ENCODE assay signal across 27 mouse cellular contexts in the genomic region with DNA sequence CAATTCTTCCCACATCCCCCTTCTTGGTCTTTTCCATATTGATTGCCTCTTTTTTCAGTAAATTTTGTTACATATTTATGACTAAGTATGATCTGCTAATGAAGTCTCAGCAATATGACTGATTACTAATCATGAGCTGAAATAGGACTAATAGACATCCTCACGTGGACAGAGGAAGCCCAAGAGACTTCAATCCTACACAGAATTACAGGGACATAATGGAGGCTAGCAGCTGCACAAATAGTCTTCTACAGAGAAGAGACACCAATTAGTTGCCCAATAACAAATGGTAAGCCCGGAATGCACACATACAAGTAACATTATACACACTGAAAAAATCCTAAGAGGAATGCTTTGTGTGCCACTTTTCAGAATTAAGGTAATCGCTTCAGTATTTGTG. TPM values are rescaled to one million over a fixed set of nuclear protein-coding genes. Genes with fewer than 3 reads are reported as not detected.
"Had no signal": no experiment of that assay in that cellular context is flagged by ENCODE, and none has a peak within 500 bp of the region (broad histone marks: within the 10 kb centered on the region; RNA-seq: fewer than 3 reads in every experiment).

No protein-coding gene starts in this region.

- H3K27me3 ChIP-seq: limb, embryonic 13.5 days; liver, embryonic 12.5 days; liver, embryonic 15.5 days; lung, embryonic 15.5 days; megakaryocyte, embryonic 14.5 days; neural tube, embryonic 13.5 days; stomach, embryonic 15.5 days had no signal

- DNase-seq: kidney, adult 18-20 months; kidney, postnatal 25 days; layer of hippocampus, adult 9-11 months; liver; lung, adult 18-20 months; lung, postnatal 10 days; lung, postnatal 36 days; retina, postnatal 1 day; right cerebral cortex, postnatal 25 days; spleen, adult 18-20 months; thymus, postnatal 25 days had no signal

- ATAC-seq: intestine, embryonic 16.5 days; liver, embryonic 12.5 days had no signal

- H3K36me3 ChIP-seq: limb, embryonic 10.5 days; limb, embryonic 13.5 days; liver, embryonic 12.5 days; liver, embryonic 15.5 days; lung, embryonic 15.5 days; neural tube, embryonic 13.5 days; stomach, embryonic 15.5 days had no signal

- H3K9ac ChIP-seq: limb, embryonic 13.5 days; liver, embryonic 12.5 days; liver, embryonic 15.5 days; lung, embryonic 15.5 days; neural tube, embryonic 13.5 days; stomach, embryonic 15.5 days had no signal

- H3K4me2 ChIP-seq: limb, embryonic 13.5 days; liver, embryonic 12.5 days; liver, embryonic 15.5 days; lung, embryonic 15.5 days; neural tube, embryonic 13.5 days; stomach, embryonic 15.5 days had no signal

- H3K4me1 ChIP-seq: limb, embryonic 10.5 days; limb, embryonic 13.5 days; liver, embryonic 12.5 days; liver, embryonic 15.5 days; lung, embryonic 15.5 days; megakaryocyte, embryonic 14.5 days; neural tube, embryonic 13.5 days; stomach, embryonic 15.5 days had no signal

- H3K4me3 ChIP-seq: layer of hippocampus, adult 2 months; limb, embryonic 10.5 days; limb, embryonic 13.5 days; liver, embryonic 12.5 days; liver, embryonic 15.5 days; lung, embryonic 15.5 days; megakaryocyte, embryonic 14.5 days; neural tube, embryonic 13.5 days; stomach, embryonic 15.5 days had no signal

- H3K9me3 ChIP-seq: limb, embryonic 10.5 days; limb, embryonic 13.5 days; liver, embryonic 12.5 days; liver, embryonic 15.5 days; lung, embryonic 15.5 days; megakaryocyte, embryonic 14.5 days; neural tube, embryonic 13.5 days; stomach, embryonic 15.5 days had no signal

- H3K27ac ChIP-seq: kidney, postnatal 0 days; layer of hippocampus, adult 2 months; limb, embryonic 10.5 days; limb, embryonic 13.5 days; liver, embryonic 12.5 days; liver, embryonic 15.5 days; lung, embryonic 15.5 days; neural tube, embryonic 13.5 days; stomach, embryonic 15.5 days had no signal

RNA-seq across cellular contexts. Expression of a gene that starts 24.3 kb away (rescaled TPM):
- total RNA-seq: layer of hippocampus, adult 2 months; layer of hippocampus, postnatal 25 days; left cerebral cortex, adult 18-20 months; left cerebral cortex, postnatal 25 days; neutrophil, adult 5-6 weeks had no signal
- polyA plus RNA-seq: intestine, embryonic 16.5 days; kidney, embryonic 14.5 days; kidney, postnatal 0 days; limb, embryonic 10.5 days; limb, embryonic 13.5 days; liver, embryonic 12.5 days; liver, embryonic 15.5 days; stomach, embryonic 15.5 days had no signal
